Mouse (Mus musculus) left cerebral cortex, postnatal 25 days (tissue): ENCODE measurements around the gene Zfp385c. TPM values are rescaled to one million over a fixed set of nuclear protein-coding genes. Genes with fewer than 3 reads are reported as not detected.
"Not testable (repeated sequence)": the region's sequence is repeated elsewhere in the genome, so short reads cannot be mapped to it uniquely, and the experiment has no call there.

Source experiments
- DNase-seq, 2 experiments: peaks; one replicate each; pipeline ENCODE4 v3.0.0; 2022; ENCODE audit warnings: low spot score in 2 of 2, mixed read lengths in 1 of 2
- intact Hi-C: fragments of 180-260 bp; cut with DNase I; formaldehyde crosslinking; loops from one replicate; pipeline ENCODE4 v1.15.1; 2025
- total RNA-seq, 2 experiments: library from RNA; stranded (reverse); gene quantifications; 2 replicates each; pipeline ENCODE4 v1.2.3; 2021

The Zfp385c gene
- total RNA-seq, 2 experiments from 2014 or later: 0.16 to 0.30 TPM

DNA sequence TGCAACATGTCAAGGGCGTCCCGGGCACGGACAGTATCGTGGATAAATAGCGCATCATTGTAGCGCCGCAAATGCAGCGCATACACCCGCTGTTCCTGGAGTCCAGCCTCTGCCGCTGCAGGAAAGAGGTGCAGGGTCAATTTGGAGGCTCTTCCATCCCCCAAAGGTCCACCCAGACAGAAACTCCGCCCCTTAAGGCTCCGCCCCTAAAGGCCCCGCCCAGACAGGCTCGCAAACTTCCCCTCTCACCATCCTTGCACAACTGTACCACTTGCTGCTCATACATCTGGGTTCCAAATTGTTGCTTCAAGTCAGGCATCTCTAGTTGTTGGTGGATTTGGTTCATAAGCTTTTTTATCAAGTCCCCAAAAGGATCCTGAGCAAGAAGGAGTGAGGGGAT, 9.0 kb upstream of the Zfp385c start:
- intact Hi-C loops: no loop called here
- DNase-seq: no peak

DNA sequence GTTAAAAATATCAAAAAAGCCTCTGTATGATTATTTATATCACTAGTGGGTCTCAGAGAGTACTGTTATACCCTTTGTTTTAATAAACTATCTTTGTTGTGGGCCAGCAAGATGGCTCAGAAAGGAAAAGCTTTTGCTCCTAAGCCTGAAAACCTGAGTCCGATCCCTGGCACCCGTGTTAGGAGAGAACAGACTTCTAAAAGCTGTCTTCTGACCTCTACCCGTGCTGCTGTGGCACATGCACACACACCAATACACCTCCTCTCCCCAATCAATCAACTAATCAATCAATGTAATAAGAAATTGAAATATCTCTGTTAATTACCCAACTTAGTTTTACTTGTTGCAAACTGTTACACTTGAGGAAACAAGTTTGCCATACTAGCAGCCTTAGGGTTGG, 8.5 kb upstream of the Zfp385c start:
- DNase-seq: no peak
- intact Hi-C loops: no loop called here

DNA sequence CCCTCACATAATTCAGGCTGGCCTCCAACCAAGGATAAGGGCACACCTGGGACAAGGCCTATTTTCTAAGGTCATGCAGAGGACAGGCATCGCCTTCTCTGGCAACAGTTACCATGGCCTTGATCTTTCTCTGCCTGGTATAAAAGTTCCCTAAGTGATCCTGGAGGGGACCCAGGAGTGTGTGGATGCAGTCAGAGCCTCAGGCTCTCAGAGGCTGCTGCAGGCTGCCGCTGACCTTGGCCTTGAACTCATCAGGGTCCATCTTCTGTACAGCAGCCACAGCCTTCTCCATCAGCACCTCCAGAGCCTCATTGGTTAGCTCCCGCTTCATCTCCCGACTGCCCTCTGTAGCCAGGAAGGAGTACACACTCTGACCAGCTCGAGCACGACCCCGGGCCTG, 5.7 kb upstream of the Zfp385c start:
- DNase-seq: no peak
- intact Hi-C loops: no loop called here

DNA sequence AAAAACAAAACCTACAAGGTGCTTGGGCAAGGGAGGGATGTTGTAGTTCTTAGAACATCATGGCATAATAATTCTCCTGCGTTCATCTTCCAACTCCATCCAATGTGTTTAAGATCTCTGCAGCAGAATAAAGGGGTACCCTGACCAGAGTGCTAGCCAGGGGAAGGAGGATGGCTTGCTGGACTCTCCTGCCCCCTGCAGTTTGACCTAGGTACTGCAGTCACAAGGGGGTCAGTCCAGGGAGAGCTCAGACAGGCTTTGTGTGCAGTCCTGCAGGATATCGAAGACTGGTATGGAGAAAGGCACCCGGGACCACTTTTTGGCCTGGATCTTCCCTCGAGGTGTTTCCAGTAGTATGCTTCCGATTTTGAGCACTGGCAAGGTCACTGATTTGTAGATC, 2.7 kb upstream of the Zfp385c start:
- DNase-seq: peak; percentile 66 to 75
- intact Hi-C loops: loop anchor here (2.0 kb wide), 3 partner anchors 52 to 124 kb away; no protein-coding TSS in a partner anchor

DNA sequence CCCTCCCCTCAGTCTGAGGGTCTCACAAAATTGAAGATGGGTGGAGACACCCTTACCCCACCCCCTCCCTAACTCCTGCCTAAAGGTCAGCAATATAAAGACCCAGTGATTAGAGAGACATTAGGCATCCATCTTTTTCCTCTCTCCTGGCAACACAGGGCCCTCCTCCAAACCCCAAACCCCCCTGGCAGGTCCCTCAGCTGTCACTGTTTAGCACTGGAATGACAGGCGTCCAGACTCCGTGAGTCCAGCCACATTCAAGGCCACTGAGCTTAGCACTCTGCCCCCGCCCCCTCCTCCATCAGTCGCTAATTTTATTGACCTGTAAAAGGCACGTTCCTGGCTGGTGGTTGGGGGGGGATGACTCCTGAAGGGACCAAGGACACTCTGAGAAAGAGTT, 899 bp upstream of the Zfp385c start:
- no peak for DNase-seq
- intact Hi-C loops: no loop called here

DNA sequence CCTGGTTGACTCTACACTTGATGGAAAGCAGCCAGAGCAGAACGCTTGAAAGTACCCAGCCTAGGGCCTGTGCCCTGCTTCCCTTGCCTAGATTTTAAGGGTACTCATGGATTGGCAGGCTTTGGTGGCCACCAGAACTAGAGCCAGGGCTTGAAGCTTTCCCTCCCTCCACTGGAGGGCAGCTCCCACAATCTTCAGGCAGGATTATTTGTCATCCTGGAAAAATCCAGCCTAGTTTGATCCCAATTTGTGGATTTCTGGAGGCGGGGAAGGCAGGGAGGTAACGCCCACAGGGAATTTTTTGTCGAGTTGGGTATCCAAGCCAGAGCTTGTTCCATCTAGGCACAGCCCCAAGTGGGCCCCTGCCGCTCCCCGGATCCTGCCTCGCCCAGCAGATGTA, 1.9 kb downstream of the Zfp385c start:
- intact Hi-C loops: no loop called here
- DNase-seq: no peak

DNA sequence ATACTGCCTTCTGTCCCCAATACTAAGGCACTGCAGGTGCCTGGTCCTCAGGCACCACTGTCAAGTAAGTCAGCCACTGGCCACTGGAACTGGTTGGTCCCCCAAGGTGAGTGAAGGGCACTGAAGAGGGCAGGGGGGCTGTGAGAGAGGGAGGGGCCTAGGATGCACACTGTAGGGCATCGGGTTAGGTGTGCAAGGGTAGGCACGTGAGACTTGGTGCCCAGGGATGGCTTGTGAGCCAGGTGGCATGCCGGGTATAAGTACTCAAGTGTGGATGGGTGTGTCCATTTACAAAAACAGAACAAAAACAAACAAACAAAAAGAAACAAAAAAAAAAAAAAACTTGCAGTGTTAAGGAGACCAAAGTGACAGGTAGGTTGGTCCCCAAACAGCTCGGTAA, 3.8 kb downstream of the Zfp385c start:
- intact Hi-C loops: no loop called here
- DNase-seq: no peak

DNA sequence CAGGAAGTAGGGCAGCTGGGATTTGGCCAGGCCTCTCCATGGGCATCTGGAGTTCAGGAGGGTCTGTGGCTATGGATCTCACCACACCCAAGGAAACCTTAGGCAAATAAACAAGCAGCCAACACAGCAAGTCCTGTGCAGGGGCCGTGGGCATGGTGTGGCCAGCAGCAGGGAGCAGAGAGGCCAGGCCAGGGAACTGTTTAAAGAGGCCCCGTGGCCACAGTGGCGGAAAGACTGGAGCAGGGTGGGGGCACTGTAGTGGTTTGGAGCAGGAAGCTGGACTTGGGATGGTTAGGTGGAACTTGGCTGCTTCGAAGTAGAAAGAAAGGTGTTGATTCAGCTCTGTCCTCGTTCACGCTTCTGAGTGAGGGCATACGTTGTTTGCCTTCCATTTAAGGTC, 5.0 kb downstream of the Zfp385c start:
- intact Hi-C loops: no loop called here
- DNase-seq: no peak

DNA sequence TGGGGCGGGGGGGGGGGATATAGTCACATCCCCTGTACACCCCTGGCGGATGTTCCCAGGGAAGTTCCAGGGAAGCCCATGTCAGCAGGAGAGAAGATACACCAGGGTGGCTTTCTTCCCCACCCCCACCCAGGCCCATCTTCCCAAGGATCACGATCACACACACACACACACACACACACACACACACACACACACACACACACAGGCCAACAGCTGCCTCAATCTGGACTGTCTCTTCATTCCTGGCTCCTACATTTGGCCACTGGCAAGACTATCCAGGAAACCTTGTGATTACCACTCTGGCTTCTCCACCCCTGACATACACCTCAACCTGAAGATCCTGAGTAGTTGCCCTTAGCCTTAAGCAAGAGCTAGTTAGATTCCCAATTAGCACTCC, 6.9 kb downstream of the Zfp385c start:
- intact Hi-C loops: no loop called here

DNA sequence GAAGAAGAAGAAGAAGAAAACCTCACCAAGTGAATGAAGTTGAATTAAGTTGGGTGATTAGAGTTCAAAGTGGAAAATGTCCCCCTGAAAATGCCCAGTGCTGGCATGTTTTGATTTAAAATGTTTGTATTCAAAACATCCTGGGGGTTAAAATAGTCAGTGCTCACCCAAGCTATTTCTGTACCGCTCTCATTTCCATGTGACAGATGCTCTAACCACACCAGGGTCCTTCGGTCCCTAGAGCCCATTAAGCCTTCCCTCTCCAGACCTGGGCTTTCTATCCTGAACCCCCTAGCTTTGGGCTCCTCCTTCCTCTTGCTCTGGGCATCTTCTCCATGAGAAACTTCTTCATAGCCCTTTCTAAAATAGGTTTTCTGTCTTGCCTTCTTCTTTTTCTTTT, 8.2 kb downstream of the Zfp385c start:
- no peak for DNase-seq
- intact Hi-C loops: no loop called here

More for the DNA sequence above, 6.9 kb downstream of the Zfp385c start:
- DNase-seq: no peak

DNA sequence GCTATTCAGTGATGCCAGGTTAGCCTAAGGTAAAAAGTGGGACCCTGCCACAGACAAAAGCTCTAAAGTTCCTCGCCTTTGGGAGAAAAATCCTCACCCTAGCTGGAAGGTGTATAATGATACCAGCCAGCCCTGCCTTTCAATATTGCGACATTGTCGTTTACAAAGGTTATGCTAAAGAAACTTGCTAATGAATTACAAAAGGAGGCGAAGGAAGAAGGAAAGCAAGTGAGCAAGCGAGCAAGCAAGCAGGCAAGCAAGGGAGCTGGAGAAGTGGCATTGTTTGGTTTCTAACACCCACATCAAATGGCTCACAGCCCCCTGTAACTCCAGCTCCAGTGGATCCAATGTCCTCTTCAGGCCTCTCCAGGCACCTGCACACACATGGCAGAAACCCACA, 9.7 kb downstream of the Zfp385c start:
- DNase-seq: no peak
- intact Hi-C loops: no loop called here

DNA sequence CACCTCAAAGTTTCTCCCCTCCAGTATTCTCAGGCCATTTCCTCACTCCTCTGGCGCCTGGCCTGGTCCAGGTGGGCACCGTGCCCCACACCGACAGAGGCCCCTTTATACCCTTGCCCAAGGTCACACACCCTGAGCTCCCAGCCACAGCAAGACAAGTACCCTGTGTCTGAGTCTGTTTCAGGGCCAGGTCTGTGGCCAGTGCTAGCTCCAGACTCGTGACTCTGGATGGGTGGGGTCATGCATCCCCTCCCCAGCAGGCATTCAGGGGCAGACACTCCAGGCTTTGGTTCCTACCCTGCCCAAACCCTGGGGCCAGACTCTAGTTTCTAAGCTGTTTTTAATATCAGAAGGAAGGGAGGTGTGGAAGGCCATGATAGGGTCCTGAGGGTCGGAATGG, 10.4 kb downstream of the Zfp385c start:
- intact Hi-C loops: no loop called here
- DNase-seq: no peak

DNA sequence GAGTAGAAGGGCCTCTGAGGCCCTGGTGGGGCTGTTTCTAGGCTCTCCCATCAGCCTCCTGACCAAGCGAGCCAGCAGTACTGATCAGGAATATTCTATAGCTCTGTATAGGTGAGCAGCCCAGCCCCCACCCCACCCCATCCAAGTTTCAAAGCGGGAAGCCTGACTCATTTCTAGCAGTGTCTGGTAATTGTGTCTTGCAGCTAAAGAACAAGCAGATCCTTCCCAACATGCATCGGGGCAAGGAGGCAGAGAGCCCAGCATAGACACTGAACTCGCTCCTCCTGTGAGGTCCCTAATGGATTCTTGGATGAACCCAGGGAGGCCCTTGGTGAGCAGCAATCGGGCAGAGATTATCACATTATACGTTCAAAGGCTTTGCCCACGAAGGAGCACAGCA, 14.4 kb downstream of the Zfp385c start:
- DNase-seq: peak; percentile 24 to 53
- intact Hi-C loops: no loop called here

DNA sequence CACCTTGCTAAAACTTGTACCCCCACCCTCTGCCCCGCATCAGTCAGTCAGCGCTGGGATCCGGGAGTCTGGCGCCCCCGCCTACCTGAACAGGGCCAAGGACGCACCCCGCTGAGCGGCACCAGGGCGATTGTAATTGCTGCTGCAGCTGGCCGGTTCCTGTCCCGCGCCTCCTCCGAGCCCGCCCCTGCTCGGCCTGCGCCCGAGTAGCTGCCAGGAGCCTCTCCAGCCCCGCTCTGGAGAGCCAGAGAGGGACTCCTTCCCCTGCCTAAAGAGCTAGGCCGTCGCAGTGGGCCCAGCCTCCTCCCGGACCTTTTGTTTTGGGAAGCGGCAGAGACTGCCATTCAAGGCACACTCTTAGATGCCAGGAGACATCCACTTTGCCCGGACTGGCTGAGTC, 19.1 kb downstream of the Zfp385c start:
- DNase-seq: no peak
- intact Hi-C loops: no loop called here

DNA sequence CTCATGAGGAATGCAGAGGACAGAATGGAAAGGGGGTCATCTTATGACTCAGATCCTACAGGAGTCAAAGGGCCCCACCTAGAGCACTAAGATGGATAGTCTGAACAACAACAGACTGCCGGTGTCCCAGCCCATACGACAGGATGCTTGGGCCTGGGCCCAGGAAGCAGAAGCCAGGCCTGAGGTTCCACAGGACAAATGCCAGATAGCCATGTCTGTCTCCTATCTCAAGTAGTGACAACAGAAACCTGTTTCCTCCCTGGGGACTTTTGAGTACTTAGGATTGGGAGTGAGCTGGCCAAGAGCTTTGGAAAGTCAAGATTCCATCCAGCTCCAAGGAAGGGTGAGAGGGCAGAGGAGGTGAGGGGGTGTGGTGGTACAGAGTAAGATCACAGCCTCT, 20.3 kb downstream of the Zfp385c start:
- intact Hi-C loops: no loop called here
- DNase-seq: no peak

DNA sequence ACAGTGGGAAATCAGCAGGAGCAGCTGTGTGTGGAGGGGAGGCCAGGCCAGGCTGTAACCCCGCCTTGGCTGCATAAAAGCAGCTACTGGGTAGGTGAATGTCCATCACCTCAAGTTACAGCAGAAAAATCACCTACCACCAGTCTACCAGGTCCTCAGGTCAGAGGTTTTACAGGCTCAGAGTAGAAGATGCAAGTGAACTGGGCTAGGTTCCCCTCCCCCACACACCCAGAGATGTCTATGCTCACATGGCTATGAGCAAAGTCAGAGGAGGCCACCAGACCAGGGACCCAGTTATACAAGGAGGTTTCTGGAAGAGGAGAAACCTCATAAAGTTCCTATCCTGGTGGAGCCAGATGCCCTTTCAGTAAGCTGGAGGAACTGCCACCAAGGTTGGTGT, 21.2 kb downstream of the Zfp385c start:
- DNase-seq: no peak
- intact Hi-C loops: no loop called here

DNA sequence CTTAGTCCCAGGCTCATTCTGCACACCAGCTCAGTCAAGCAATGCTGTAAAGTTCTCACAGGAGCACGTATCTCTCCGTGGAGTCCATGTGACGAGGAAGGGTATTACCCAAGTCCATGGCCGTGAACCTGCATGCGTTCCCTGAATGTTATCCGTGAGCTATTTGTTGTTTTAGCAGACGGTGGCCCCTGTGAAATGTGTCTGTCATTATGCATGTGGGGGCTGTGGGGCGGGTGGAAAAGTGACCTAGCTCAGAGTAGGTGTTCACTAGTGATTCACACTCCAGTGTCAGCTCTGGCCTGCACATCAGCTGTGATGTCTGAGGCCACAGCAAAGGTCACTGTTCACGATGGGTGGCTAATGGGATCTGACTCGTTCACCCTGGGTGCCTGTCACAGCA, 32.4 kb downstream of the Zfp385c start:
- no peak for DNase-seq
- intact Hi-C loops: no loop called here

DNA sequence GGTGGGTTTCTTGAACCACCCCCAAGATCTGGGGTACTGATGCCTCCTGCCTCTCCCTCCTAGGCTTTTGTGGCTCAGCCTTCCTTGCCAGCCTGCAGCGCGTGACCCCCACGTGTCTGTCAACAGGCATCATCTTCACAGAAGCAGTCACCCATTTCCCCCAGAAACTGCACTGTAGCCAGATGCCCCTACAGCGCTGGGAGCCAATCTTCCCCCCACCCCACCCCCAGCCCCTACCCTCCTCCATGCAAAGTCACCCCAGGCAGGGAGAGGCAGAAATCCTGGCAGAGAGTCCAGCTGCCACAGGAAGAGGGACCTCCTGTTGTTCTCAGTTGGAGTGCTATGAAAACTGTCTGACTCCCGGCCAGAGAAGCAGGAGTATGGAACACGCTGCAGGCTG, 35.8 kb downstream of the Zfp385c start:
- no peak for DNase-seq
- intact Hi-C loops: no loop called here

DNA sequence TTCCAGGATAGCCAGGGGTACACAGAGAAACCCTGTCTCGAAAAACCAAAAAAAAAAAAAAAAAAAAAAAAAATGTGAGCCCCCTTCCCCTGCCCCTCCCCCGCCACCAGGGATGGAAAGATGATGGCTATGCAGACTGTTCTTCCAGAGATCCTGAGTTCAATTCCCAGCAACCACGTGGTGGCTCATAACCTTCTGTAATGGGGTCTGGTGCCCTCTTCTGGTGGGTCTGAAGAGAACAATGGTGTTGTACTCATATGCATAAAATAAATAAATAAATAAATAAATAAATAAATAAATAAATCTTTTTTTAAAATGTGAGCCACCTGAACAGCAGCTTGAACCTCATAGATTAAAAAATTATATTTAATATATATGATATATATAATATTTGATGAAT, 36.7 kb downstream of the Zfp385c start:
- intact Hi-C loops, DNase-seq: not testable (repeated sequence)

DNA sequence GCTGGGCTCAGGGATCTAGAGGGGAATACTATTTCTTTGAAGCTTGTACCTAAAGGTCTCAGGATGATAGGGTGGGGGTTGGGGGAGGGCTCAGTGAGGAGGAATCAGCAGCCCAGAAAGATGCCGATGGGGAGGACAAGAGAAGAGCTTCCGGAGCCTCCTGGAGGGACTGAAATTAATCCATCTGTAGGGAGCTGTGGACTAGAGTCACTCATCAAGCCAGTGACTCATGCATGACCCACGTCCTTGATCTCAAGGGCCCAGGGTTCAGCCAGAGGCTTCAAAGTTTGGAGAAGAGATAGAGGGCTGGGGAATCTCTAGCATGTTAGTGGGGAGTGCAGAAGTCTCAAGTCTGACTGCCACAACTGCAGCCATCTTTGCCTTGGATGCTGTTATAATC, 40.5 kb downstream of the Zfp385c start:
- DNase-seq: no peak
- intact Hi-C loops: no loop called here

DNA sequence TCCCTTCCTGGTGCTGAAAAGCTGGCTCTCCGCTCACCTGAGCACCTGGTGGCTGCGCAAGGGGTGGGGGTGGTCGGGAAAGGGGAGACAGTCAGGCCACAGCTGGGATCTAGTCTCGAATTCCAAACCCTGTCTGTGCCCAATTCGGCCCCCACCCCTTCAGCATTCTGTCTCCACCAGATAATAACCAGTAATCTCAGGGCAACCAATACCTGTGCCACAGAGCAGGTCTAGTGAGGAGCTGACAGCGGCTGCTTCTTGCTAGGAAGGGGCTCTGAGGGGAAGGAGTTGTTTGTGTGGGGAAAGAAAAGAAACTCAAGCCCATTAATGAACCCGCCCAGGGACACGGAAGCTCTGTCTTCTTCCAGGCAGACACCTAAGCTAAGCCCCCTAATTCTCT, 41.0 kb downstream of the Zfp385c start:
- intact Hi-C loops: no loop called here
- no peak for DNase-seq

DNA sequence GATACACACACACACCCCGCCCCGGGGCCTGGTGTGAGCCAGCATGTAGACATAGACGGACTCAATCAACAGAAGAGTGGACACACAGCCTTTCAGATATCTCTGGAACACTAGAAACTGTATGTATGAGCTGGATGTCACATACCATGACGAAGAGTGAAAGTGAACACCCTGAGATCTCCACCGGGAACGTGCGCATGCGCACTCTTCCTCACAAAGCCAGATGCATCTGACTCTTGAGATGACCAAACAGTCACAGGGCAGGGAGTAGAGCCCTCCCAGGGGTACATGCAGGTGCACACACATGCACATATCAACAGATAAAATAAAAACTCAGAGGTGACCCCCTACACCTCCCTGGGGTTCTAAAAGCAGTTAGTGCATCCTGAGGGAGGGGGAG, 43.9 kb downstream of the Zfp385c start:
- intact Hi-C loops: no loop called here
- DNase-seq: no peak

DNA sequence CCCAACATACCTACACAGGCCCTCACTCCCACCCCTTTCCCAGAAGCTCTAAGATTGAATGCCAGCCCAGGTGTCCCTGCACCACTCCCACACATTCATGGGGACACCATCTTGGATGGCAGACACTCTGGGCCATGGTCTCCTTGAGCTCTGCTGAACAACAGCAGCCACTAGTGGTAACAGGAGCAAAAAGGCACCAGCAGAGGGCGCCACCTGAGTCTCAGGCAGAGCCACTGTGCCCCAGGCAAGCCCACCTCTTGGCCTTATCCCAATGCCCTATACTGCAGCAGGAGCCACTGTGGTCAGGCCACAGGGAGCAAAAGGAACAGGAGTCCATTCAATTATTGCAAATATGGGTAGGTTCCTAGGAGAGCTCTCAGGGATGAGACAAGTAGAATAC, 46.0 kb downstream of the Zfp385c start:
- DNase-seq: no peak
- intact Hi-C loops: no loop called here
